Mouse (Mus musculus) heart, postnatal 0 days (tissue): ENCODE data around the gene Slc36a4.

ENCODE experiments used
- CTCF ChIP-seq: IDR thresholded peaks from 2 replicates; pipeline ENCODE4 v1.5.1; 2016; ENCODE audit warnings: antibody characterized with exemption, control low read depth, low read depth
- EP300 ChIP-seq: IDR thresholded peaks from 2 replicates; pipeline ENCODE4 v1.6.1; 2016; ENCODE audit warnings: antibody characterized with exemption, low read depth

DNA sequence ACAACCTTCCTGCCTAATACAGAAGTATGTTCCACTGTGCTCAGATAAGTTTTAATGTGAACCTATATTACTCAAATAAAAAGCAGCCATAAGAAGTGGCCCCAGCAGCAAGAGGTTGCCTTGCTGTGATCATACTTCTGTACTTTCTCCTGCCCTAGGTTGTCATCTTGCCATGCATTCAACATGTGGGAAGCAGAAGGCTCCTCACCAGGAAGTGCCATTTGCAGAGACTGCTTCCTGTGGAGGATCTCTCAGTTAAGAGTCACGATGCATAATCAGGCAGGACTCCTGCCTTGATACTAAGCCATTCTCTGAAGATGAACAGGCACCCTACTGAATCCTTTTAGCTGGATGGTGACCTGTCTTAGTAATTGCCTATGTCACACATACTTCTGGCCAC, 37.3 kb upstream of the Slc36a4 start:
- TF ChIP-seq CTCF (no peak), EP300 (no peak)
